Mouse (Mus musculus): ENCODE data around the gene Ash1l.

DNA sequence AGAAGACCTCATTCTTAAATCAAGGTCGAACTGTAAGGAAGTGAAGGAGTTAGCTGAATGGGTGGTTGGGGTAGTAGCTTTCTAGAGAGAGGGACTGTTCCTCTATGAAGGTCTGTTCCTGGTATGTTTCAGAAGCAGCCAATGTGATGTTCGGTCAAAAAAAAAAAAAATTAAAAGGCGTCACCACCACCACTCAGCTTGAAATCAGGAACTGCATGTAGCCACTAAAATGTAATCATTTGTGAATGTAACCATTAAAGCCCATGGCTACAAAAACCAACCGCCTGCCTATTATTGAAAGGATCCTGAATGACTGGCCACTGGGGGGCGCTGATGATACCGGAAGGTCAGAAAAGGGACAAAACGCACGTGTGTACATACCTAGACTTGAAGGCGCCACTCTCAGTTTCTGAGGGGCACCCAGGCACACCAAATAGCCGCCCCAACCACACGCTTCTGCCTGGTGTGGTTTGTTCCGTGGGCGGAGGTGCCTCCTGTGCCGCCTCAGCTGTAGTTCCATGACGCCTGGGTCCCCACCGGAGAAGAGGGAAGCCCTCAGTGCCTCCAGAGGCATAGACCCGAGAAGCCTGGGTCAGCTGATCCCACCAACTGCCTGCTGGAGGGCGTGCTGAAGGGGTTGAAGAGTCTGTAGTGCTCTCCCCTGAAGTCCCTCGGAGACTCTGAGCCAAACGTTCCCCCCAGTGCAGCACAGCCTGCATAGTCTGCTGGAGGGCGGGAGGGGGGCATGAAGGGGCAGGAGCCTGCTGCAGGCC is 137.1 kb downstream of the Ash1l start:
- no peak for TF ChIP-seq CTCF (IDR thresholded peaks at IDR 0.05; ENCODE audit: control insufficient read depth, insufficient read depth, insufficient read length)
- no peak for TF ChIP-seq MYOD1 (IDR thresholded peaks at IDR 0.05; ENCODE audit: control insufficient read depth, insufficient read length, low read depth)

Data from C2C12 (cell line).